ENCODE assay signal across 23 mouse cellular contexts in genomic region chr9:113247950-113248349, GRCm38 (mm10).
DNase-seq lines count a peak whose midpoint lies in the region; ATAC-seq and TF ChIP-seq lines count a peak whose summit lies in the region.
"Had no signal": no experiment of that assay in that cellular context is flagged by ENCODE, and none has a peak within 500 bp of the region (broad histone marks: within the 10 kb centered on the region; RNA-seq: fewer than 3 reads in every experiment).

No protein-coding gene starts in this region.

- ATAC-seq in forebrain, embryonic 13.5 days = no peak
- ATAC-seq in forebrain, embryonic 11.5 days (replicated peaks; ENCODE audit: low FRiP score) = no peak
- no peak for ATAC-seq in midbrain, embryonic 11.5 days (ENCODE audit: low FRiP score)
- ATAC-seq: CD4-positive, CD25-positive, alpha-beta regulatory T cell, adult 4 months; hindbrain, postnatal 0 days had no signal

- no peaks in the 10 kb centered on the region for H3K27me3 ChIP-seq in forebrain, embryonic 13.5 days
- H3K27me3 ChIP-seq in forebrain, embryonic 11.5 days (ENCODE audit: control insufficient read depth, insufficient read depth, low read length) = no peaks in the 10 kb centered on the region
- H3K27me3 ChIP-seq in midbrain, embryonic 11.5 days (ENCODE audit: control insufficient read depth, insufficient read depth, low read length) = no peaks in the 10 kb centered on the region
- H3K27me3 ChIP-seq in midbrain, embryonic 10.5 days (ENCODE audit: low read depth, poor library complexity, severe bottlenecking) = no peaks in the 10 kb centered on the region
- H3K27me3 ChIP-seq in thymus, adult 2 months (ENCODE audit: control insufficient read depth, insufficient read depth, low read length) = no peaks in the 10 kb centered on the region
- H3K27me3 ChIP-seq: heart, embryonic 13.5 days; limb, embryonic 15.5 days; midbrain, embryonic 12.5 days had no signal

- H3K4me1 ChIP-seq in forebrain, embryonic 13.5 days = no peaks in the 10 kb centered on the region
- no peaks in the 10 kb centered on the region for H3K4me1 ChIP-seq in forebrain, embryonic 11.5 days (replicated peaks; ENCODE audit: control insufficient read depth, insufficient read depth, low read length)
- H3K4me1 ChIP-seq in midbrain, embryonic 11.5 days (ENCODE audit: control insufficient read depth, insufficient read depth, low read length) = no peaks in the 10 kb centered on the region
- H3K4me1 ChIP-seq in midbrain, embryonic 10.5 days = no peaks in the 10 kb centered on the region
- H3K4me1 ChIP-seq in thymus, adult 2 months (replicated peaks; ENCODE audit: control insufficient read depth, insufficient read depth, low read length) = no peaks in the 10 kb centered on the region
- H3K4me1 ChIP-seq: embryonic facial prominence, embryonic 10.5 days; heart, embryonic 13.5 days; limb, embryonic 15.5 days; midbrain, embryonic 12.5 days had no signal

- TF ChIP-seq CTCF in thymus, adult 2 months (IDR thresholded peaks at IDR 0.05; ENCODE audit: borderline replicate concordance, control insufficient read depth, extremely low read depth, insufficient read depth, low read length, poor library complexity) = no peak

- H3K9ac ChIP-seq in forebrain, embryonic 13.5 days = no peak overlapping the region
- no peak overlapping the region for H3K9ac ChIP-seq in forebrain, embryonic 11.5 days (ENCODE audit: low read length)
- no peak overlapping the region for H3K9ac ChIP-seq in midbrain, embryonic 11.5 days (ENCODE audit: low read length)
- H3K9ac ChIP-seq: heart, embryonic 13.5 days; limb, embryonic 15.5 days; midbrain, embryonic 12.5 days had no signal

- WGBS in forebrain, embryonic 13.5 days = 55% methylated on average over 5 of the region's 5 CpGs
- 62% methylated on average over 5 of the region's 5 CpGs for WGBS in forebrain, embryonic 11.5 days
- WGBS in midbrain, embryonic 11.5 days = 65% methylated on average over 5 of the region's 5 CpGs
- 70% methylated on average over 5 of the region's 5 CpGs for WGBS in midbrain, embryonic 10.5 days
- WGBS in thymus, adult 2 months = 59% methylated on average over 5 of the region's 5 CpGs

- H3K9me3 ChIP-seq in forebrain, embryonic 13.5 days (replicated peaks) = no peaks in the 10 kb centered on the region
- no peaks in the 10 kb centered on the region for H3K9me3 ChIP-seq in forebrain, embryonic 11.5 days (ENCODE audit: control insufficient read depth, low read length)
- H3K9me3 ChIP-seq in midbrain, embryonic 11.5 days (ENCODE audit: control insufficient read depth, low read length) = no peaks in the 10 kb centered on the region
- H3K9me3 ChIP-seq in midbrain, embryonic 10.5 days (replicated peaks) = no peaks in the 10 kb centered on the region
- H3K9me3 ChIP-seq: embryonic facial prominence, embryonic 10.5 days; heart, embryonic 13.5 days; limb, embryonic 15.5 days; midbrain, embryonic 12.5 days had no signal

- no peak overlapping the region for H3K4me2 ChIP-seq in forebrain, embryonic 13.5 days
- H3K4me2 ChIP-seq in forebrain, embryonic 11.5 days (ENCODE audit: low read depth, low read length, severe bottlenecking) = no peak overlapping the region
- no peak overlapping the region for H3K4me2 ChIP-seq in midbrain, embryonic 11.5 days
- H3K4me2 ChIP-seq: heart, embryonic 13.5 days; limb, embryonic 15.5 days; midbrain, embryonic 12.5 days had no signal

- no peak for DNase-seq in forebrain, embryonic 11.5 days (ENCODE audit: low spot score)
- DNase-seq in midbrain, embryonic 11.5 days (ENCODE audit: low spot score, missing footprints) = peak; percentile 6
- DNase-seq in midbrain, embryonic 10.5 days (ENCODE audit: low spot score) = no peak
- peak; percentile 55 to 57 for DNase-seq in left cerebral cortex, adult 18-20 months (ENCODE audit: low spot score in 2 of 2)
- peak; percentile 44 for DNase-seq in right cerebral cortex, postnatal 14 days
- no peak for DNase-seq in adrenal gland, postnatal 4 days (ENCODE audit: low spot score in 2 of 2)
- no peak for DNase-seq in thymus, adult 2 months
- DNase-seq: adrenal gland, adult 2 months; cerebellum, adult 18-20 months; cerebellum, postnatal 36 days; heart, postnatal 4 days; kidney, adult 11 months; kidney, postnatal 36 days; layer of hippocampus, postnatal 36 days had no signal

- TF ChIP-seq POLR2A in thymus, adult 2 months (IDR thresholded peaks at IDR 0.05; ENCODE audit: control insufficient read depth, extremely low read depth, insufficient read depth, low read length, poor library complexity) = no peak

- H3K4me3 ChIP-seq in forebrain, embryonic 13.5 days = no peak overlapping the region
- H3K4me3 ChIP-seq in forebrain, embryonic 11.5 days (ENCODE audit: low read depth, low read length) = no peak overlapping the region
- H3K4me3 ChIP-seq in midbrain, embryonic 11.5 days (ENCODE audit: low read depth, low read length) = no peak overlapping the region
- no peak overlapping the region for H3K4me3 ChIP-seq in midbrain, embryonic 10.5 days
- H3K4me3 ChIP-seq in thymus, adult 2 months (ENCODE audit: control insufficient read depth, insufficient read depth, low read length) = no peak overlapping the region
- H3K4me3 ChIP-seq: embryonic facial prominence, embryonic 10.5 days; erythroblast, embryonic 14.5 days; heart, embryonic 13.5 days; limb, embryonic 15.5 days; midbrain, embryonic 12.5 days had no signal

- H3K27ac ChIP-seq in forebrain, embryonic 13.5 days = 0 out of 2 replicates have a peak overlapping the region, but pooled peaks have one; percentile 21
- no peak overlapping the region for H3K27ac ChIP-seq in forebrain, embryonic 11.5 days (ENCODE audit: low read depth, low read length)
- H3K27ac ChIP-seq in midbrain, embryonic 11.5 days (ENCODE audit: low read depth, low read length) = no peak overlapping the region
- H3K27ac ChIP-seq in midbrain, embryonic 10.5 days (replicated peaks) = no peak overlapping the region
- no peak overlapping the region for H3K27ac ChIP-seq in thymus, adult 2 months (ENCODE audit: control insufficient read depth, insufficient read depth, low read length)
- H3K27ac ChIP-seq: embryonic facial prominence, embryonic 10.5 days; heart, embryonic 13.5 days; hindbrain, postnatal 0 days; limb, embryonic 15.5 days; midbrain, embryonic 12.5 days had no signal

- H3K36me3 ChIP-seq in forebrain, embryonic 13.5 days (ENCODE audit: poor library complexity, severe bottlenecking) = no peaks in the 10 kb centered on the region
- no peaks in the 10 kb centered on the region for H3K36me3 ChIP-seq in forebrain, embryonic 11.5 days (ENCODE audit: control insufficient read depth, insufficient read depth, low read length)
- no peaks in the 10 kb centered on the region for H3K36me3 ChIP-seq in midbrain, embryonic 11.5 days (ENCODE audit: control insufficient read depth, insufficient read depth, low read length)
- H3K36me3 ChIP-seq in midbrain, embryonic 10.5 days = no peaks in the 10 kb centered on the region
- no peaks in the 10 kb centered on the region for H3K36me3 ChIP-seq in thymus, adult 2 months (ENCODE audit: control insufficient read depth, insufficient read depth, low read length)
- H3K36me3 ChIP-seq: embryonic facial prominence, embryonic 10.5 days; G1E; heart, embryonic 13.5 days; limb, embryonic 15.5 days; midbrain, embryonic 12.5 days had no signal

Comparison
In these comparisons a context has a peak if more than half of its experiments do, and no peak if none do; other contexts are left out.
1. DNase-seq: peak in midbrain, embryonic 11.5 days (single experiment), left cerebral cortex, adult 18-20 months (2 of 2) and right cerebral cortex, postnatal 14 days (single experiment); none in forebrain, embryonic 11.5 days (single experiment), midbrain, embryonic 10.5 days (single experiment), adrenal gland, postnatal 4 days (0 of 2) and thymus, adult 2 months (single experiment).